9 mouse cellular contexts compared by ENCODE assay signal in the genomic region with DNA sequence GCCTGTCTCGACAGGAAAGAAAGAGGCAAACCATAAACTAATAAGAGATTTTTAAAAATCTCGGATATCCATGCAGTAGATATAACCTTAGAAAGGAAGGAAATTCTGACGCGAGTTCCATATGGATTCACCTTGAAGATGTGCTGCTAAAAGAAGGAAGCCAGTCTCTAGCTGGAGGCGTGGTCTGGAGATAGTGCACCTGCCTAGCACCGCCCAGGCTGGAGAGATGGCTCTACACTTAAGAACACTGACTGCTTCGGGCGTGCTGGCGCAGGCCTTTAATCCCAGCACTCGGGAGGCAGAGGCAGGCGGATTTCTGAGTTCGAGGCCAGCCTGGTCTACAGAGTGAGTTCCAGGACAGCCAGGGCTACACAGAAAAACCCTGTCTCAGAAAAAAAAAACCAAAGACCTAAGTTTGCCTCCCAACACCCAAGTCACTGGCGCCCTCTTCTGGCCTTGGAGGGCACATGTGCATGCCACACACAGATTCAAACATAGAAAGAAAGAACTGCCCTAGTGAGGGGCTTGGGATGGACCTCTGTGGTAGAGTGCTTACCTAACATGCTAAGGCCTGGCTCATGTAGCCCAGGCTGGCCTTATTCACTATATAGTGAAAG. TPM values are rescaled to one million over a fixed set of nuclear protein-coding genes. Genes with fewer than 3 reads are reported as not detected.
DNase-seq lines count a peak whose midpoint lies in the region; ATAC-seq and TF ChIP-seq lines count a peak whose summit lies in the region.
"Had no signal": no experiment of that assay in that cellular context is flagged by ENCODE, and none has a peak within 500 bp of the region (broad histone marks: within the 10 kb centered on the region; RNA-seq: fewer than 3 reads in every experiment).

No protein-coding gene starts in this region.

- peaks cover 20% of the 10 kb centered on the region for H3K79me2 ChIP-seq in myocyte (ENCODE audit: control insufficient read depth, insufficient read depth)

- no peaks in the 10 kb centered on the region for H3K27me3 ChIP-seq in forebrain, embryonic 11.5 days (ENCODE audit: control insufficient read depth, insufficient read depth, low read length)
- no peaks in the 10 kb centered on the region for H3K27me3 ChIP-seq in forebrain, embryonic 12.5 days
- H3K27me3 ChIP-seq in midbrain, embryonic 11.5 days (ENCODE audit: control insufficient read depth, insufficient read depth, low read length) = no peaks in the 10 kb centered on the region
- no peaks in the 10 kb centered on the region for H3K27me3 ChIP-seq in midbrain, embryonic 16.5 days (ENCODE audit: control insufficient read depth, insufficient read depth, low read depth, low read length)
- H3K27me3 ChIP-seq in myocyte (ENCODE audit: control insufficient read depth, insufficient read depth, insufficient read length) = no peaks in the 10 kb centered on the region
- H3K27me3 ChIP-seq: limb, embryonic 13.5 days had no signal

- H3K4me3 ChIP-seq in forebrain, embryonic 11.5 days (ENCODE audit: low read depth, low read length) = no peak overlapping the region
- no peak overlapping the region for H3K4me3 ChIP-seq in forebrain, embryonic 12.5 days (replicated peaks)
- no peak overlapping the region for H3K4me3 ChIP-seq in midbrain, embryonic 11.5 days (ENCODE audit: low read depth, low read length)
- H3K4me3 ChIP-seq in midbrain, embryonic 16.5 days (ENCODE audit: low read depth, low read length) = no peak overlapping the region
- peak overlapping the region; percentile 96 for H3K4me3 ChIP-seq in myocyte

- peak; percentile 74 for DNase-seq in forebrain, embryonic 11.5 days (ENCODE audit: low spot score)
- peak; percentile 89 for DNase-seq in midbrain, embryonic 11.5 days (ENCODE audit: low spot score, missing footprints)
- peak; percentile 44 for DNase-seq in cerebellum, adult 8-10 months
- DNase-seq in kidney, postnatal 36 days = peak; percentile 34 to 79
- DNase-seq in frontal cortex, postnatal 14 days (ENCODE audit: low spot score in 2 of 2) = no peak

- H3K36me3 ChIP-seq in forebrain, embryonic 11.5 days (ENCODE audit: control insufficient read depth, insufficient read depth, low read length) = peaks cover 3% of the 10 kb centered on the region; the same call in 1 of the 2 replicates
- H3K36me3 ChIP-seq in forebrain, embryonic 12.5 days (replicated peaks) = peaks cover 45% of the 10 kb centered on the region
- H3K36me3 ChIP-seq in midbrain, embryonic 11.5 days (ENCODE audit: control insufficient read depth, insufficient read depth, low read length) = peaks cover 25% of the 10 kb centered on the region
- peaks cover 23% of the 10 kb centered on the region for H3K36me3 ChIP-seq in midbrain, embryonic 16.5 days (ENCODE audit: control insufficient read depth, insufficient read depth, low read length)
- H3K36me3 ChIP-seq in myocyte (ENCODE audit: control insufficient read depth, insufficient read depth) = peaks cover 2% of the 10 kb centered on the region

- no peak overlapping the region for H3K4me2 ChIP-seq in forebrain, embryonic 11.5 days (ENCODE audit: low read depth, low read length, severe bottlenecking)
- H3K4me2 ChIP-seq in forebrain, embryonic 12.5 days = no peak overlapping the region
- no peak overlapping the region for H3K4me2 ChIP-seq in midbrain, embryonic 11.5 days
- H3K4me2 ChIP-seq in midbrain, embryonic 16.5 days (ENCODE audit: low read length) = no peak overlapping the region
- H3K4me2 ChIP-seq in myocyte (ENCODE audit: low read depth) = no peak overlapping the region

- no peak for TF ChIP-seq POLR2A in myocyte (IDR thresholded peaks at IDR 0.05; ENCODE audit: insufficient read length, low read depth)

- WGBS in forebrain, embryonic 11.5 days = 75% methylated on average over 13 of the region's 13 CpGs
- 75% methylated on average over 13 of the region's 13 CpGs for WGBS in forebrain, embryonic 12.5 days
- 75% methylated on average over 13 of the region's 13 CpGs for WGBS in midbrain, embryonic 11.5 days
- 76% methylated on average over 13 of the region's 13 CpGs for WGBS in midbrain, embryonic 16.5 days

- no peak for ATAC-seq in forebrain, embryonic 11.5 days (replicated peaks; ENCODE audit: low FRiP score)
- ATAC-seq in forebrain, embryonic 12.5 days (ENCODE audit: low FRiP score) = no peak
- no peak for ATAC-seq in midbrain, embryonic 11.5 days (ENCODE audit: low FRiP score)
- ATAC-seq in midbrain, embryonic 16.5 days = no peak

- no peaks in the 10 kb centered on the region; the same call in 1 of the 2 replicates for H3K4me1 ChIP-seq in forebrain, embryonic 11.5 days (replicated peaks; ENCODE audit: control insufficient read depth, insufficient read depth, low read length)
- peaks cover 25% of the 10 kb centered on the region for H3K4me1 ChIP-seq in forebrain, embryonic 12.5 days
- peaks cover 10% of the 10 kb centered on the region for H3K4me1 ChIP-seq in midbrain, embryonic 11.5 days (ENCODE audit: control insufficient read depth, insufficient read depth, low read length)
- peaks cover 23% of the 10 kb centered on the region for H3K4me1 ChIP-seq in midbrain, embryonic 16.5 days (ENCODE audit: control insufficient read depth, insufficient read depth, low read length)

- H3K9me3 ChIP-seq in forebrain, embryonic 11.5 days (ENCODE audit: control insufficient read depth, low read length) = no peaks in the 10 kb centered on the region
- no peaks in the 10 kb centered on the region for H3K9me3 ChIP-seq in forebrain, embryonic 12.5 days
- H3K9me3 ChIP-seq in midbrain, embryonic 11.5 days (ENCODE audit: control insufficient read depth, low read length) = no peaks in the 10 kb centered on the region
- no peaks in the 10 kb centered on the region for H3K9me3 ChIP-seq in midbrain, embryonic 16.5 days (replicated peaks; ENCODE audit: control insufficient read depth, low read length, poor library complexity, severe bottlenecking)

- H3K27ac ChIP-seq in forebrain, embryonic 11.5 days (ENCODE audit: low read depth, low read length) = no peak overlapping the region
- no peak overlapping the region for H3K27ac ChIP-seq in forebrain, embryonic 12.5 days
- no peak overlapping the region for H3K27ac ChIP-seq in midbrain, embryonic 11.5 days (ENCODE audit: low read depth, low read length)
- no peak overlapping the region for H3K27ac ChIP-seq in midbrain, embryonic 16.5 days (ENCODE audit: low read length)
- H3K27ac ChIP-seq: limb, embryonic 13.5 days had no signal

- no peak overlapping the region for H3ac ChIP-seq in myocyte (ENCODE audit: control insufficient read depth, insufficient read length)

- H3K9ac ChIP-seq in forebrain, embryonic 11.5 days (ENCODE audit: low read length) = no peak overlapping the region
- H3K9ac ChIP-seq in forebrain, embryonic 12.5 days = no peak overlapping the region
- no peak overlapping the region for H3K9ac ChIP-seq in midbrain, embryonic 11.5 days (ENCODE audit: low read length)
- no peak overlapping the region for H3K9ac ChIP-seq in midbrain, embryonic 16.5 days (ENCODE audit: low read depth, low read length)

TF ChIP-seq in myocyte, 11 proteins besides CTCF, POLR2A, EP300 and RAD21 (continues in another document):
- TF ChIP-seq POLR2AphosphoS2 (IDR thresholded peaks at IDR 0.05; ENCODE audit: insufficient read length, low read depth) (no peak), MYOD1 (IDR thresholded peaks at IDR 0.05; ENCODE audit: control insufficient read depth in 1 of 3, insufficient read length in 2 of 3, low read depth in 2 of 3) (no peak), USF1 (IDR thresholded peaks at IDR 0.05; ENCODE audit: low read depth) (no peak), REST (IDR thresholded peaks at IDR 0.05; ENCODE audit: insufficient read depth, insufficient read length) (no peak), TCF3 (IDR thresholded peaks at IDR 0.05; ENCODE audit: insufficient read length, low read depth) (no peak), MYOG (IDR thresholded peaks at IDR 0.05; ENCODE audit: control insufficient read depth in 1 of 3, insufficient read depth in 1 of 3, insufficient read length in 2 of 3, low read depth in 2 of 3) (no peak)

RNA-seq across cellular contexts. Expression of a gene that starts 1.8 kb away (rescaled TPM):
- polyA plus RNA-seq in forebrain, embryonic 11.5 days (2014; fragmentation: Nextera tagmentation; extraction: Ambion mirVana) = 23.2 and 24.5 TPM in 2 replicates
- 20.6 and 21.9 TPM in 2 replicates for polyA plus RNA-seq in forebrain, embryonic 12.5 days (2016; fragmentation: Nextera tagmentation; extraction: Ambion mirVana)
- 15.7 and 18.9 TPM in 2 replicates for polyA plus RNA-seq in midbrain, embryonic 11.5 days (2014; fragmentation: Nextera tagmentation; extraction: Ambion mirVana)
- polyA plus RNA-seq in midbrain, embryonic 16.5 days (2015; fragmentation: Nextera tagmentation; extraction: Ambion mirVana) = 20.4 and 20.5 TPM in 2 replicates
- polyA plus RNA-seq in myocyte (2012; fragmentation: generic; extraction: Trizol) = 6.7 TPM

RNA-seq across cellular contexts. Expression of a gene that starts 1.9 kb away (rescaled TPM):
- polyA plus RNA-seq in forebrain, embryonic 11.5 days (2014; fragmentation: Nextera tagmentation; extraction: Ambion mirVana) = 48.1 and 53.3 TPM in 2 replicates
- 44.2 and 46.1 TPM in 2 replicates for polyA plus RNA-seq in forebrain, embryonic 12.5 days (2016; fragmentation: Nextera tagmentation; extraction: Ambion mirVana)
- polyA plus RNA-seq in midbrain, embryonic 11.5 days (2014; fragmentation: Nextera tagmentation; extraction: Ambion mirVana) = 36.0 and 40.9 TPM in 2 replicates
- polyA plus RNA-seq in midbrain, embryonic 16.5 days (2015; fragmentation: Nextera tagmentation; extraction: Ambion mirVana) = 27.1 and 28.1 TPM in 2 replicates
- polyA plus RNA-seq in myocyte (2012; fragmentation: generic; extraction: Trizol) = 31.7 TPM

RNA-seq across cellular contexts. Expression of a gene that starts 21.3 kb away (rescaled TPM):
- polyA plus RNA-seq in forebrain, embryonic 11.5 days (2014; fragmentation: Nextera tagmentation; extraction: Ambion mirVana) = 253 and 261 TPM in 2 replicates
- 246 and 256 TPM in 2 replicates for polyA plus RNA-seq in forebrain, embryonic 12.5 days (2016; fragmentation: Nextera tagmentation; extraction: Ambion mirVana)
- polyA plus RNA-seq in midbrain, embryonic 11.5 days (2014; fragmentation: Nextera tagmentation; extraction: Ambion mirVana) = 257 and 265 TPM in 2 replicates
- polyA plus RNA-seq in midbrain, embryonic 16.5 days (2015; fragmentation: Nextera tagmentation; extraction: Ambion mirVana) = 190 and 194 TPM in 2 replicates
- polyA plus RNA-seq in myocyte (2012; fragmentation: generic; extraction: Trizol) = 139 TPM

RNA-seq across cellular contexts. Expression of a gene that starts 32.7 kb away (rescaled TPM):
- 8.4 and 9.3 TPM in 2 replicates for polyA plus RNA-seq in forebrain, embryonic 11.5 days (2014; fragmentation: Nextera tagmentation; extraction: Ambion mirVana)
- polyA plus RNA-seq in forebrain, embryonic 12.5 days (2016; fragmentation: Nextera tagmentation; extraction: Ambion mirVana) = 14.7 TPM in 2 replicates
- polyA plus RNA-seq in midbrain, embryonic 11.5 days (2014; fragmentation: Nextera tagmentation; extraction: Ambion mirVana) = 7.5 and 8.5 TPM in 2 replicates
- 47.1 and 52.0 TPM in 2 replicates for polyA plus RNA-seq in midbrain, embryonic 16.5 days (2015; fragmentation: Nextera tagmentation; extraction: Ambion mirVana)
- polyA plus RNA-seq in myocyte (2012; fragmentation: generic; extraction: Trizol) = 18.2 TPM

RNA-seq across cellular contexts. Expression of a gene that starts 54.0 kb away (rescaled TPM):
- polyA plus RNA-seq in forebrain, embryonic 11.5 days (2014; fragmentation: Nextera tagmentation; extraction: Ambion mirVana) = 4.3 and 7.2 TPM in 2 replicates
- polyA plus RNA-seq in forebrain, embryonic 12.5 days (2016; fragmentation: Nextera tagmentation; extraction: Ambion mirVana) = 6.2 and 8.0 TPM in 2 replicates
- 5.9 and 6.9 TPM in 2 replicates for polyA plus RNA-seq in midbrain, embryonic 11.5 days (2014; fragmentation: Nextera tagmentation; extraction: Ambion mirVana)
- 22.0 and 29.1 TPM in 2 replicates for polyA plus RNA-seq in midbrain, embryonic 16.5 days (2015; fragmentation: Nextera tagmentation; extraction: Ambion mirVana)
- polyA plus RNA-seq in myocyte (2012; fragmentation: generic; extraction: Trizol) = 26.9 TPM

Comparison
In these comparisons a context has a peak if more than half of its experiments do, and no peak if none do; other contexts are left out.
1. DNase-seq: peak in forebrain, embryonic 11.5 days (single experiment), midbrain, embryonic 11.5 days (single experiment), cerebellum, adult 8-10 months (single experiment) and kidney, postnatal 36 days (2 of 2); none in frontal cortex, postnatal 14 days (0 of 2).